Mouse (Mus musculus): ENCODE measurements around the gene Scd1. TPM values are rescaled to one million over a fixed set of nuclear protein-coding genes. Genes with fewer than 3 reads are reported as not detected.

The Scd1 gene
- polyA plus RNA-seq, 1 experiment from 2014 or later, result 2.2 TPM

- no peaks in the 10 kb centered on the region; the same call in 1 of the 2 replicates for H3K27me3 ChIP-seq (ENCODE audit: insufficient read depth, low read length)
- H3K27ac ChIP-seq, result no peak overlapping the region
- no peak overlapping the region for H3K4me2 ChIP-seq (ENCODE audit: low read length)
- no peak overlapping the region for H3K4me3 ChIP-seq (replicated peaks; ENCODE audit: low read depth, low read length)
- no peaks in the 10 kb centered on the region for H3K4me1 ChIP-seq (replicated peaks; ENCODE audit: insufficient read depth, low read length)
- no peak overlapping the region for H3K9ac ChIP-seq (ENCODE audit: low read depth, low read length)
- WGBS, result 70% methylated on average over 5 of the region's 5 CpGs
- ATAC-seq (replicated peaks; ENCODE audit: low FRiP score, low read depth) (no peak), DNase-seq (ENCODE audit: low spot score) (no peak)
- H3K36me3 ChIP-seq (ENCODE audit: insufficient read depth, low read length), result no peaks in the 10 kb centered on the region
- no peaks in the 10 kb centered on the region for H3K9me3 ChIP-seq (replicated peaks; ENCODE audit: low read length)
- TF ChIP-seq CTCF (IDR thresholded peaks at IDR 0.05; ENCODE audit: low read depth), result no peak
Measured at GRCm38 (mm10) chr19:44418061-44418460, 10.4 kb upstream of the Scd1 start.

GRCm38 (mm10) chr19:44417448-44417847 is 9.8 kb upstream of the Scd1 start:
- Histone ChIP-seq H3K27ac (no peak overlapping the region), H3K4me3 (replicated peaks; ENCODE audit: low read depth, low read length) (no peak overlapping the region), H3K9me3 (replicated peaks; ENCODE audit: low read length) (no peaks in the 10 kb centered on the region), H3K27me3 (ENCODE audit: insufficient read depth, low read length) (no peaks in the 10 kb centered on the region; the same call in 1 of the 2 replicates), H3K9ac (ENCODE audit: low read depth, low read length) (no peak overlapping the region), H3K4me1 (replicated peaks; ENCODE audit: insufficient read depth, low read length) (no peaks in the 10 kb centered on the region), H3K4me2 (ENCODE audit: low read length) (no peak overlapping the region), H3K36me3 (ENCODE audit: insufficient read depth, low read length) (no peaks in the 10 kb centered on the region)
- ATAC-seq (replicated peaks; ENCODE audit: low FRiP score, low read depth) (no peak), DNase-seq (ENCODE audit: low spot score) (no peak)
- TF ChIP-seq CTCF (IDR thresholded peaks at IDR 0.05; ENCODE audit: low read depth), result no peak
- 77% methylated on average over 4 of the region's 4 CpGs for WGBS

GRCm38 (mm10) chr19:44416240-44416639 is 8.6 kb upstream of the Scd1 start:
- Histone ChIP-seq H3K9me3 (replicated peaks; ENCODE audit: low read length) (no peaks in the 10 kb centered on the region), H3K4me3 (replicated peaks; ENCODE audit: low read depth, low read length) (no peak overlapping the region)

GRCm38 (mm10) chr19:44415464-44415863 is 7.8 kb upstream of the Scd1 start:
- no peak for TF ChIP-seq CTCF (IDR thresholded peaks at IDR 0.05; ENCODE audit: low read depth)
- no peaks in the 10 kb centered on the region for H3K4me1 ChIP-seq (replicated peaks; ENCODE audit: insufficient read depth, low read length)
- 79% methylated on average over 5 of the region's 5 CpGs for WGBS

More at GRCm38 (mm10) chr19:44416240-44416639, 8.6 kb upstream of the Scd1 start:
- no peak overlapping the region for H3K4me2 ChIP-seq (ENCODE audit: low read length)
- H3K4me1 ChIP-seq (replicated peaks; ENCODE audit: insufficient read depth, low read length), result no peaks in the 10 kb centered on the region
- peak; percentile 57; the same call in 1 of the 2 replicates for ATAC-seq (replicated peaks; ENCODE audit: low FRiP score, low read depth)
- H3K27me3 ChIP-seq (ENCODE audit: insufficient read depth, low read length), result no peaks in the 10 kb centered on the region; the same call in 1 of the 2 replicates
- WGBS, result 80% methylated on average over 5 of the region's 5 CpGs
- H3K27ac ChIP-seq, result no peak overlapping the region
- H3K36me3 ChIP-seq (ENCODE audit: insufficient read depth, low read length), result no peaks in the 10 kb centered on the region
- H3K9ac ChIP-seq (ENCODE audit: low read depth, low read length), result no peak overlapping the region
- DNase-seq (ENCODE audit: low spot score), result no peak
- no peak for TF ChIP-seq CTCF (IDR thresholded peaks at IDR 0.05; ENCODE audit: low read depth)

GRCm38 (mm10) chr19:44410269-44410992 is 2.8 kb upstream of the Scd1 start:
- no peak overlapping the region for H3K27ac ChIP-seq
- H3K4me2 ChIP-seq (ENCODE audit: low read length), result no peak overlapping the region
- H3K4me1 ChIP-seq (replicated peaks; ENCODE audit: insufficient read depth, low read length), result peaks cover 4% of the 10 kb centered on the region; the same call in 1 of the 2 replicates
- 90% methylated on average over 20 of the region's 20 CpGs for WGBS
- DNase-seq (ENCODE audit: low spot score) (no peak), ATAC-seq (replicated peaks; ENCODE audit: low FRiP score, low read depth) (no peak)
- no peaks in the 10 kb centered on the region for H3K36me3 ChIP-seq (ENCODE audit: insufficient read depth, low read length)
- H3K4me3 ChIP-seq (replicated peaks; ENCODE audit: low read depth, low read length), result no peak overlapping the region
- H3K9ac ChIP-seq (ENCODE audit: low read depth, low read length), result no peak overlapping the region
- TF ChIP-seq CTCF (IDR thresholded peaks at IDR 0.05; ENCODE audit: low read depth), result no peak
- no peaks in the 10 kb centered on the region; the same call in 1 of the 2 replicates for H3K27me3 ChIP-seq (ENCODE audit: insufficient read depth, low read length)
- H3K9me3 ChIP-seq (replicated peaks; ENCODE audit: low read length), result no peaks in the 10 kb centered on the region

More at GRCm38 (mm10) chr19:44415464-44415863, 7.8 kb upstream of the Scd1 start:
- Histone ChIP-seq H3K4me3 (replicated peaks; ENCODE audit: low read depth, low read length) (no peak overlapping the region), H3K9ac (ENCODE audit: low read depth, low read length) (no peak overlapping the region), H3K9me3 (replicated peaks; ENCODE audit: low read length) (no peaks in the 10 kb centered on the region), H3K27ac (no peak overlapping the region), H3K27me3 (ENCODE audit: insufficient read depth, low read length) (no peaks in the 10 kb centered on the region; the same call in 1 of the 2 replicates), H3K36me3 (ENCODE audit: insufficient read depth, low read length) (no peaks in the 10 kb centered on the region), H3K4me2 (ENCODE audit: low read length) (no peak overlapping the region)
- DNase-seq (ENCODE audit: low spot score) (no peak), ATAC-seq (replicated peaks; ENCODE audit: low FRiP score, low read depth) (no peak)

- Histone ChIP-seq H3K27ac (no peak overlapping the region), H3K4me2 (ENCODE audit: low read length) (peak overlapping the region; percentile 88), H3K36me3 (ENCODE audit: insufficient read depth, low read length) (no peaks in the 10 kb centered on the region), H3K9me3 (replicated peaks; ENCODE audit: low read length) (no peaks in the 10 kb centered on the region), H3K27me3 (ENCODE audit: insufficient read depth, low read length) (no peaks in the 10 kb centered on the region), H3K4me3 (replicated peaks; ENCODE audit: low read depth, low read length) (peak overlapping the region; percentile 36), H3K4me1 (replicated peaks; ENCODE audit: insufficient read depth, low read length) (peaks cover 4% of the 10 kb centered on the region; the same call in 1 of the 2 replicates), H3K9ac (ENCODE audit: low read depth, low read length) (no peak overlapping the region)
- ATAC-seq (replicated peaks; ENCODE audit: low FRiP score, low read depth) (no peak), DNase-seq (ENCODE audit: low spot score) (no peak)
- TF ChIP-seq CTCF (IDR thresholded peaks at IDR 0.05; ENCODE audit: low read depth), result no peak
- 74% methylated on average over 4 of the region's 4 CpGs for WGBS
Measured at GRCm38 (mm10) chr19:44408595-44408994, 916 bp upstream of the Scd1 start.

All from kidney, postnatal 0 days (tissue).